Mouse (Mus musculus) heart, embryonic 10.5 days (tissue): ENCODE results near the gene Mgat3. TPM values are rescaled to one million over a fixed set of nuclear protein-coding genes. Genes with fewer than 3 reads are reported as not detected.

Source experiments
- DNase-seq: peaks from one replicate; pipeline ENCODE4 v3.0.0-alpha.2; 2017; ENCODE audit warnings: low spot score
- H3K27ac ChIP-seq: fragments of 300-500 bp; sonication (generic); 2 replicates; pipeline ENCODE4 v1.5.1; 2016; ENCODE audit warnings: mild to moderate bottlenecking
- H3K27me3 ChIP-seq: fragments of 300-500 bp; sonication (generic); 2 replicates; pipeline ENCODE4 v1.6.1; 2016; ENCODE audit warnings: mild to moderate bottlenecking; ENCODE audit not compliant: poor library complexity, insufficient read depth, severe bottlenecking
- H3K36me3 ChIP-seq: fragments of 300-500 bp; sonication (generic); 2 replicates; pipeline ENCODE4 v1.6.1; 2016; ENCODE audit warnings: mild to moderate bottlenecking, moderate library complexity
- H3K4me1 ChIP-seq: fragments of 300-500 bp; sonication (generic); 2 replicates; pipeline ENCODE4 v1.6.1; 2016; ENCODE audit warnings: mild to moderate bottlenecking
- H3K4me3 ChIP-seq: fragments of 300-500 bp; sonication (generic); 2 replicates; pipeline ENCODE4 v1.5.1; 2016; ENCODE audit warnings: mild to moderate bottlenecking, moderate library complexity
- H3K9me3 ChIP-seq: fragments of 300-500 bp; sonication (generic); 2 replicates; pipeline ENCODE4 v1.6.1; 2016; ENCODE audit warnings: mild to moderate bottlenecking, moderate library complexity
- WGBS: fragments of 180-500 bp; shearing (Covaris S2); methylation state at CpG from one replicate; pipeline ENCODE4 v1.1.7; 2016; 5-methylcytosine and 5-hydroxymethylcytosine counted together
- polyA plus RNA-seq: library from polyadenylated mRNA; unstranded; fragments of >200 nt; fragmentation: Nextera tagmentation; extraction: Ambion mirVana; gene quantifications from 2 replicates; pipeline ENCODE4 v1.2.1, GENCODE M21; 2016

Gene Mgat3
- polyA plus RNA-seq, 1 experiment from 2014 or later = 2.8 TPM

DNA sequence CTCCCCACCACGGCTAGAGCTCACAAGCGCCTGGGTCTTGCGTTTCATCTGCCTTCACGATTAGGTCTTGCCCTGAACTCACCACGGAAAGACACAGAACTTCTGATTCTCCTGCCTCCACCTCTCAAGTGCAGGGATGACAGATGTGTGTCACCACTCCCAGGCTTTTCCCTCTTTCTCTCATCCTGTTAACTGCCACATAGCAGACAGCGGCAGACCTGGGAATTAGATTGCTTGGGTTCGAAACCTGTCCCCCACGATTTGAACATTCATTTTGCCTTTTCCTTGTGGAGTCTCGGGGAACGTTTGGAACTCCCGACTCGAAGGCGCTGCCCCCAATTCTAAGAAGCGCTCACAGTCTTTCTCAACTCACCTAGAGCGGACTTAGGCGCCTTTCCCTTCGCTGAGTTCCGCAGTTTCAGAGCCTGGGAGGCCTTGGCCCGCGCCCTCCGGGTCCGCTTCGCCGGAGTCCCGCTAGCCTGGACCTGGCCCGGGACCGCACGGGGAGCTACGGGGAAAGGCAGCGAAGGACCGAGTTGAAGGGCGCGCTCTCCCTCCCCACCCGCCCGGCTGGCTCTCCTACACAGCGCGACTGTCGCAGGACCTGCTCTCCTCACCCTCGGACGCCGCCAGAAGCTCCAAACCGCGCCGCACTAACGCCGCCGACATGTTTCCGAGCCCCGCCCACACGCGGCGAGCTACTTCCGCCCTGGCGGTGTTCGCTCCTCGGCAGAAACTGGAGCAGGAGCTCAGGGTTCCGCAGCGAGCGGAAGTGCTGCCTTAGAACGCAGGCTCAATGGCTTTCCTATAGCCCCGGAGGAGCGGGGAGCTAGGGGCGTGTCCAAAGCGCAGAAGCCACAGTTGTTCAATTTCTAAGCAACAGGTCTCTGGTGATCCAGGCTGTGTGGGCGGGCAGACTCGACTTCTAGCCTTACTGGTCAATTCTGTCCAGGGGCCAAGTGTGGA is 90.4 kb downstream of the Mgat3 start, which contains the start of gene Rps19bp1:
TSS of gene Rps19bp1 (minus strand) at position 706 of the 966 bp plus-strand sequence.
- WGBS = 1% methylated on average over 66 of the region's 66 CpGs
- Histone ChIP-seq H3K9me3 (no peaks in the 10 kb centered on the region), H3K4me3 (peak within 1 kb of the TSS; percentile 99), H3K27me3 (no peaks in the 10 kb centered on the region), H3K36me3 (peaks cover 19% of the 10 kb centered on the region), H3K4me1 (peaks cover 14% of the 10 kb centered on the region), H3K27ac (peak within 1 kb of the TSS; percentile 92)
- peak; percentile 97 for DNase-seq

Other genes with a start within 250 kb of the Mgat3 start
- gene Cbx7, start 202.6 kb upstream of the Mgat3 start, polyA plus RNA-seq = 0.82 and 1.0 TPM in 2 replicates
- 0.95 and 1.9 TPM in 2 replicates for gene Pdgfb, start 158.7 kb upstream of the Mgat3 start, polyA plus RNA-seq
- 6.7 and 11.6 TPM in 2 replicates for gene Syngr1, start 82.4 kb upstream of the Mgat3 start, polyA plus RNA-seq
- gene Rpl3, start 81.9 kb upstream of the Mgat3 start, polyA plus RNA-seq = 770 and 980 TPM in 2 replicates
- gene Tab1, start 40.6 kb upstream of the Mgat3 start, polyA plus RNA-seq = 34.2 and 38.1 TPM in 2 replicates
- 31.0 and 39.2 TPM in 2 replicates for gene Mief1, start 60.3 kb downstream of the Mgat3 start, polyA plus RNA-seq
- gene AC140267.1, start 62.1 kb downstream of the Mgat3 start, polyA plus RNA-seq = 3.5 TPM in 1 of 2 replicates, not detected in the other
- gene Atf4, start 81.5 kb downstream of the Mgat3 start, polyA plus RNA-seq = 84.8 and 109 TPM in 2 replicates
- 46.1 and 62.5 TPM in 2 replicates for gene Rps19bp1, start 90.6 kb downstream of the Mgat3 start, polyA plus RNA-seq
- gene Cacna1i, start 113.5 kb downstream of the Mgat3 start, polyA plus RNA-seq = 0.04 TPM in 1 of 2 replicates, not detected in the other